Mouse (Mus musculus) heart, embryonic 14.5 days (tissue): Measurements from ENCODE around the gene Vipr1. TPM values are rescaled to one million over a fixed set of nuclear protein-coding genes. Genes with fewer than 3 reads are reported as not detected.

Experiments used
- ATAC-seq: fragments of 200-750 bp; cut with Nextera tagmentation; 2 replicates; pipeline ENCODE4 v1.8.0; 2017; ENCODE audit warnings: low read depth, moderate TSS enrichment; ENCODE audit not compliant: insufficient number of reproducible peaks, insufficient read depth, low FRiP score
- H3K27ac ChIP-seq, 2 experiments: fragments of 200-500 bp in 1 of 2; fragments of 300-500 bp in 1 of 2; sonication (generic) in 1 of 2; replicated peaks in 1 of 2; 2 replicates each; pipeline ENCODE4 v1.5.1; 2012 to 2014; ENCODE audit warnings: low read depth in 2 of 2, low read length in 2 of 2, control low read depth in 1 of 2, mild to moderate bottlenecking in 1 of 2, mixed read lengths in 1 of 2; ENCODE audit not compliant: control insufficient read depth in 1 of 2, insufficient read depth in 1 of 2
- H3K27me3 ChIP-seq: fragments of 300-500 bp; sonication (generic); 2 replicates; pipeline ENCODE4 v1.6.1; 2014; ENCODE audit warnings: mild to moderate bottlenecking, low read length, control low read depth; ENCODE audit not compliant: control insufficient read depth, insufficient read depth
- H3K36me3 ChIP-seq: fragments of 300-500 bp; sonication (generic); 2 replicates; pipeline ENCODE4 v1.6.1; 2014; ENCODE audit warnings: mild to moderate bottlenecking, control low read depth, low read length, mixed read lengths; ENCODE audit not compliant: control insufficient read depth, insufficient read depth
- H3K4me1 ChIP-seq, 2 experiments: fragments of 200-500 bp in 1 of 2; fragments of 300-500 bp in 1 of 2; sonication (generic) in 1 of 2; 2 replicates each; pipeline ENCODE4 v1.6.1; 2012 to 2014; ENCODE audit warnings: low read length in 2 of 2, control low read depth in 1 of 2, mixed read lengths in 1 of 2; ENCODE audit not compliant: control insufficient read depth in 2 of 2, insufficient read depth in 2 of 2
- H3K4me2 ChIP-seq: fragments of 300-500 bp; sonication (generic); 2 replicates; pipeline ENCODE4 v1.6.1; 2014; ENCODE audit warnings: mild to moderate bottlenecking, low read length
- H3K4me3 ChIP-seq, 2 experiments: fragments of 200-500 bp in 1 of 2; fragments of 300-500 bp in 1 of 2; sonication (generic) in 1 of 2; 2 replicates each; pipeline ENCODE4 v1.5.1; 2012 to 2014; ENCODE audit warnings: low read length in 2 of 2, mild to moderate bottlenecking in 2 of 2, control low read depth in 1 of 2, low read depth in 1 of 2, moderate library complexity in 1 of 2; ENCODE audit not compliant: control insufficient read depth in 1 of 2, insufficient read depth in 1 of 2
- H3K9ac ChIP-seq: fragments of 300-500 bp; sonication (generic); 2 replicates; pipeline ENCODE4 v1.6.1; 2014; ENCODE audit warnings: mild to moderate bottlenecking, low read length
- H3K9me3 ChIP-seq: fragments of 300-500 bp; sonication (generic); 2 replicates; pipeline ENCODE4 v1.6.1; 2016; ENCODE audit warnings: low read length, control low read depth; ENCODE audit not compliant: control insufficient read depth
- WGBS: fragments of 180-500 bp; shearing (Covaris S2); extraction: QIAGEN DNeasy Blood & Tissue Kit; methylation state at CpG from one replicate; pipeline ENCODE4 v1.1.7; 2014; 5-methylcytosine and 5-hydroxymethylcytosine counted together
- polyA plus RNA-seq: library from polyadenylated mRNA; unstranded; fragments of >200 nt; fragmentation: Nextera tagmentation; extraction: Ambion mirVana; gene quantifications from 2 replicates; pipeline ENCODE4 v1.2.1, GENCODE M21; 2014

The Vipr1 gene
- polyA plus RNA-seq, 1 experiment from 2014 or later, result 0.11 TPM

GRCm38 (mm10) chr9:121656322-121656721, 13.8 kb downstream of the Vipr1 start:
- Histone ChIP-seq H3K4me1 (no peaks in the 10 kb centered on the region), H3K4me2 (no peak overlapping the region), H3K27me3 (peaks cover 6% of the 10 kb centered on the region), H3K9me3 (no peaks in the 10 kb centered on the region), H3K4me3 (no peak overlapping the region), H3K9ac (no peak overlapping the region), H3K27ac (no peak overlapping the region), H3K36me3 (no peaks in the 10 kb centered on the region)
- 91% methylated on average over 5 of the region's 5 CpGs for WGBS
- no peak for ATAC-seq

GRCm38 (mm10) chr9:121657143-121657542, 14.6 kb downstream of the Vipr1 start:
- Histone ChIP-seq H3K4me1 (no peaks in the 10 kb centered on the region), H3K4me2 (no peak overlapping the region), H3K27ac (no peak overlapping the region), H3K36me3 (no peaks in the 10 kb centered on the region), H3K9ac (no peak overlapping the region), H3K9me3 (no peaks in the 10 kb centered on the region), H3K4me3 (no peak overlapping the region), H3K27me3 (peaks cover 6% of the 10 kb centered on the region)
- 40% methylated on average over 13 of the region's 13 CpGs for WGBS
- ATAC-seq, result no peak

- Histone ChIP-seq H3K9ac (no peak overlapping the region), H3K36me3 (no peaks in the 10 kb centered on the region), H3K4me3 (no peak overlapping the region), H3K27ac (no peak overlapping the region), H3K27me3 (peaks cover 6% of the 10 kb centered on the region), H3K4me2 (no peak overlapping the region), H3K4me1 (no peaks in the 10 kb centered on the region), H3K9me3 (no peaks in the 10 kb centered on the region)
- no peak for ATAC-seq
- 71% methylated on average over 7 of the region's 7 CpGs for WGBS
Measured at GRCm38 (mm10) chr9:121658248-121658647, 15.7 kb downstream of the Vipr1 start.

GRCm38 (mm10) chr9:121659791-121660190, 17.3 kb downstream of the Vipr1 start:
- WGBS, result 61% methylated on average over 7 of the region's 7 CpGs
- H3K9me3 ChIP-seq, result no peaks in the 10 kb centered on the region
- H3K4me1 ChIP-seq, result no peaks in the 10 kb centered on the region
- no peak overlapping the region for H3K4me3 ChIP-seq
- H3K9ac ChIP-seq, result no peak overlapping the region
- peaks cover 18% of the 10 kb centered on the region for H3K27me3 ChIP-seq
- H3K27ac ChIP-seq, result no peak overlapping the region
- H3K36me3 ChIP-seq, result no peaks in the 10 kb centered on the region
- H3K4me2 ChIP-seq, result no peak overlapping the region
- no peak for ATAC-seq

GRCm38 (mm10) chr9:121663467-121663866, 21.0 kb downstream of the Vipr1 start:
- Histone ChIP-seq H3K9ac (no peak overlapping the region), H3K36me3 (no peaks in the 10 kb centered on the region), H3K4me3 (no peak overlapping the region), H3K9me3 (no peaks in the 10 kb centered on the region), H3K4me1 (no peaks in the 10 kb centered on the region), H3K4me2 (no peak overlapping the region), H3K27me3 (peaks cover 47% of the 10 kb centered on the region), H3K27ac (no peak overlapping the region)
- no peak for ATAC-seq
- WGBS, result 61% methylated on average over 6 of the region's 6 CpGs

- peaks cover 0 to 2% of the 10 kb centered on the region in 2 experiments; a peak in 2 of 4 replicates for H3K4me1 ChIP-seq
- no peak overlapping the region for H3K27ac ChIP-seq
- no peak overlapping the region for H3K4me3 ChIP-seq
- H3K9me3 ChIP-seq, result no peaks in the 10 kb centered on the region
- no peaks in the 10 kb centered on the region for H3K36me3 ChIP-seq
- H3K9ac ChIP-seq, result no peak overlapping the region
- WGBS, result 77% methylated on average over 5 of the region's 5 CpGs
- H3K4me2 ChIP-seq, result no peak overlapping the region
- peaks cover 53% of the 10 kb centered on the region for H3K27me3 ChIP-seq
- no peak for ATAC-seq
Measured at GRCm38 (mm10) chr9:121664104-121664503, 21.6 kb downstream of the Vipr1 start.

- Histone ChIP-seq H3K4me1 (peaks cover 12 to 18% of the 10 kb centered on the region in 2 experiments), H3K9ac (no peak overlapping the region), H3K36me3 (no peaks in the 10 kb centered on the region), H3K4me3 (no peak overlapping the region), H3K4me2 (no peak overlapping the region), H3K9me3 (no peaks in the 10 kb centered on the region), H3K27ac (no peak overlapping the region), H3K27me3 (peaks cover 67% of the 10 kb centered on the region)
- 59% methylated on average over 16 of the region's 16 CpGs for WGBS
- ATAC-seq, result no peak
Measured at GRCm38 (mm10) chr9:121666957-121667630, 24.6 kb downstream of the Vipr1 start.

- Histone ChIP-seq H3K27ac (no peak overlapping the region), H3K4me3 (no peak overlapping the region), H3K27me3 (peaks cover 67% of the 10 kb centered on the region), H3K9me3 (no peaks in the 10 kb centered on the region), H3K4me1 (peaks cover 18 to 25% of the 10 kb centered on the region in 2 experiments), H3K36me3 (no peaks in the 10 kb centered on the region), H3K4me2 (no peak overlapping the region), H3K9ac (no peak overlapping the region)
- WGBS, result 72% methylated on average over 11 of the region's 11 CpGs
- no peak for ATAC-seq
Measured at GRCm38 (mm10) chr9:121667822-121668221, 25.3 kb downstream of the Vipr1 start.
